Mouse (Mus musculus): ENCODE measurements around the gene Ryk. TPM values are rescaled to one million over a fixed set of nuclear protein-coding genes. Genes with fewer than 3 reads are reported as not detected.

The Ryk gene
- total and polyA plus RNA-seq, 2 experiments from 2014 or later, result 9.5 to 39.2 TPM

DNA sequence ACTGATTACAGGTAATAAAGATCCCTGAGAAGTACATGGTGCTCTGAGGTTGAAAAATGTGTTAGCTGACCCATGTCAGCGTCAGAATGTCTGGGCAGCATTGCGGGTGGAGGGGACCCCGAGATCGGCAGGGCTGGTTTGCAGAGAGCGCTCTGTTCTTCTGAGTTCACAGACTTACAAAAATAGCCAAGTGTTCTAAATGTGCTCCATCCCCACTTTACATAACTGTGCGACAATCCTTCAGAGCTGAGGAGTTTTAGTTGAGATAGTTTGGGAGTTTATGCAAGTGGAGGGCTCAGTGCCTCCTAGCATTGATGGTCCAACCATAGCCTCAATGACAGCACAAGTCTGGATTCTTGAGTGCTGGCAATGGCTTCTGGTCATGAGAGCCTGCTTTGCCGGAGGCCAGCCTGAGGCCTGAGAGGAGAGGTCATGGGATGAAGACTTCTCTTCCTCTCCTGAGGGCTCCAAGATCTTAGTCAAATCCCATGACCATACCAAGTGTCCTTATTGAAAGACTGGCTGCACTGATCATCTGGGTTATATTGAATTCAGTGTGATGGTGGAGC, 88.2 kb downstream of the Ryk start:
- no peaks in the 10 kb centered on the region for H3K9me3 ChIP-seq (ENCODE audit: low read length)
- no peaks in the 10 kb centered on the region for H3K27me3 ChIP-seq (ENCODE audit: insufficient read depth, low read length)
- 95% methylated on average over 7 of the region's 7 CpGs for WGBS
- no peak for TF ChIP-seq CTCF (IDR thresholded peaks at IDR 0.05)
- no peaks in the 10 kb centered on the region for H3K4me1 ChIP-seq (ENCODE audit: insufficient read depth, low read length)
- no peak overlapping the region for H3K4me3 ChIP-seq (ENCODE audit: low read depth, low read length)
- no peak overlapping the region for H3K9ac ChIP-seq (replicated peaks; ENCODE audit: low read length, poor library complexity, severe bottlenecking)
- ATAC-seq (ENCODE audit: low FRiP score) (no peak), DNase-seq (ENCODE audit: low spot score) (no peak)
- no peak overlapping the region for H3K27ac ChIP-seq (ENCODE audit: low read depth, low read length)
- H3K4me2 ChIP-seq (ENCODE audit: low read depth, low read length, poor library complexity, severe bottlenecking), result no peak overlapping the region
- no peaks in the 10 kb centered on the region for H3K36me3 ChIP-seq (ENCODE audit: insufficient read depth, low read length)

DNA sequence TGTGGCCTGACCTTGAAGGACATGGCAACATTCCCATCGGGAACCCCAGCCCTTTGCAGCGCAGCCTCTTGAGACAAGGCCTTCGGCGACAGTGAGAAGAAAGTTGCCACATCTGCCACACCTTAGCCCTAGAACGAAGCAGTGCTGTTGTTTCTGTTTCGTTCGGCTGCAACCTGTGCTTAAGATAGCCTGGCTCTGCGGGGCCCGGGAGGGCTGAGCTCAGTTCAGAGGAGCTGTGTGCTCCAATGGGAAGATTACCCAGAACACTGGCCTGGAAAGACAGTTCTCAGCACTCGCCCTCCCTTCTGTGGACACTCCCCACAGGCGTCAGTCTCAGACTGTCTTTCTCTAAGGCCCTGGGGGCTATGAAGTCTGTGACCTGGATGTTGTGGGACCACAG, 89.1 kb downstream of the Ryk start:
- no peak overlapping the region for H3K4me2 ChIP-seq (ENCODE audit: low read depth, low read length, poor library complexity, severe bottlenecking)
- no peak overlapping the region for H3K27ac ChIP-seq (ENCODE audit: low read depth, low read length)
- H3K36me3 ChIP-seq (ENCODE audit: insufficient read depth, low read length), result no peaks in the 10 kb centered on the region
- ATAC-seq (ENCODE audit: low FRiP score), result no peak
- 87% methylated on average over 11 of the region's 11 CpGs for WGBS
- DNase-seq (ENCODE audit: low spot score), result no peak
- no peaks in the 10 kb centered on the region for H3K4me1 ChIP-seq (ENCODE audit: insufficient read depth, low read length)
- TF ChIP-seq CTCF (IDR thresholded peaks at IDR 0.05), result no peak
- no peak overlapping the region for H3K9ac ChIP-seq (replicated peaks; ENCODE audit: low read length, poor library complexity, severe bottlenecking)
- no peaks in the 10 kb centered on the region for H3K27me3 ChIP-seq (ENCODE audit: insufficient read depth, low read length)
- H3K9me3 ChIP-seq (ENCODE audit: low read length), result no peaks in the 10 kb centered on the region
- H3K4me3 ChIP-seq (ENCODE audit: low read depth, low read length), result no peak overlapping the region

DNA sequence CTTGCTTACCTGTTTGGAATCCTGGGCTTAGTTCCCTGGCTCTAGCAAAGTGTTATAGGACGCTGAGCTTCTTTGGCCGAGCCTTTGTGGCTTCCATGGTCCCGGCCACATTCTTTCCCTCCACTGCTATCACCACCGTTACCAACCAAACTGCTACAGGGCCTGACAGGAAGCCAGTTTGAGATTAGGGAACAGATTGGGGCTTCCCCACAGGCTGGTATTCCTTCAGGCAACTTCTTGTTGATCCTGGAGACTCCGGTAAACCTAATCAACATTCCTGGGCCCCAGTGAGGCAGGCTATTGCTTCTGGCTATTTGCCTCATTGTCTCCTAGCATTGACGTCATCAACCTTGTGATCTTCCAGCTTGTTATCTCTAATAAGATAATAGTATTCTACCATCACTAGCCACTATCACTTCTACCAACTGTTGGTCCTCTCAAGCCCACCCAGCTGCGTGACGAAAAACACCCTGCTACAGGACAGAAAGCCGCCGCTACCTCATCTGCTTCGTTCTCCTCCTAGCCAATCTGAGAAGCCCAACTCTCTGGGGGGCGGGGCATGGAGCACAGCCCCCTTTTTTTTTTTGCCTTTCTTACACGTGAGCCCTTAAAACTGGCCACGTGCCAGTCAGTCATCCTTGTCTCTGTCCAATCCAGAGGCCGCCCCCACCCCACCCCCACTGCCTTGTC, 90.1 kb downstream of the Ryk start:
- H3K4me3 ChIP-seq (ENCODE audit: low read depth, low read length), result no peak overlapping the region
- no peaks in the 10 kb centered on the region for H3K27me3 ChIP-seq (ENCODE audit: insufficient read depth, low read length)
- H3K27ac ChIP-seq (ENCODE audit: low read depth, low read length), result no peak overlapping the region
- no peaks in the 10 kb centered on the region for H3K36me3 ChIP-seq (ENCODE audit: insufficient read depth, low read length)
- H3K4me1 ChIP-seq (ENCODE audit: insufficient read depth, low read length), result no peaks in the 10 kb centered on the region
- ATAC-seq (ENCODE audit: low FRiP score), result no peak
- no peak overlapping the region for H3K4me2 ChIP-seq (ENCODE audit: low read depth, low read length, poor library complexity, severe bottlenecking)
- no peak for DNase-seq (ENCODE audit: low spot score)
- no peak for TF ChIP-seq CTCF (IDR thresholded peaks at IDR 0.05)
- H3K9me3 ChIP-seq (ENCODE audit: low read length), result no peaks in the 10 kb centered on the region
- no peak overlapping the region for H3K9ac ChIP-seq (replicated peaks; ENCODE audit: low read length, poor library complexity, severe bottlenecking)
- WGBS, result 77% methylated on average over 15 of the region's 15 CpGs

DNA sequence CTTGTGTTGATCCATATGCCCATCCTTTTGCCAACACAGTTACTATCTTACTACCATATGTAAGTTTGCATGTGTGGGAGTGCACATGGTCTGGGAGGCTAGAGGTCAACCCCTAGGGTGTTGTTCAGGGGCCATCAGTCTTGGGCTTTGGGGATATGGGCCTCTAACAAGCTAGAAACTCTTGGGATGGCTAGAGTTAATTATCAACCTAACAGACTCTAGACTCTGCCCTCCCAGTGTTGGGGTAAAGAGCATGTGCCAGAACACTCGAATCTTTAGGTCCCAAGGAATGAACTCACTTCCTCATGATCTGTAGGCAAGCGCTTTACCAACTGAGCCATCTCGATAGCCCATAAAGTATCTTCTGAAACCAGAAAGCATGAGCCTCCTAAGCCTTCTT, 91.4 kb downstream of the Ryk start:
- H3K27me3 ChIP-seq (ENCODE audit: insufficient read depth, low read length), result no peaks in the 10 kb centered on the region
- no peaks in the 10 kb centered on the region for H3K4me1 ChIP-seq (ENCODE audit: insufficient read depth, low read length)
- DNase-seq (ENCODE audit: low spot score) (no peak), ATAC-seq (ENCODE audit: low FRiP score) (no peak)
- 88% methylated on average over 3 of the region's 3 CpGs for WGBS
- no peaks in the 10 kb centered on the region for H3K9me3 ChIP-seq (ENCODE audit: low read length)
- no peak for TF ChIP-seq CTCF (IDR thresholded peaks at IDR 0.05)
- H3K4me2 ChIP-seq (ENCODE audit: low read depth, low read length, poor library complexity, severe bottlenecking), result no peak overlapping the region
- no peak overlapping the region for H3K27ac ChIP-seq (ENCODE audit: low read depth, low read length)
- H3K4me3 ChIP-seq (ENCODE audit: low read depth, low read length), result no peak overlapping the region
- H3K36me3 ChIP-seq (ENCODE audit: insufficient read depth, low read length), result no peaks in the 10 kb centered on the region
- H3K9ac ChIP-seq (replicated peaks; ENCODE audit: low read length, poor library complexity, severe bottlenecking), result no peak overlapping the region

DNA sequence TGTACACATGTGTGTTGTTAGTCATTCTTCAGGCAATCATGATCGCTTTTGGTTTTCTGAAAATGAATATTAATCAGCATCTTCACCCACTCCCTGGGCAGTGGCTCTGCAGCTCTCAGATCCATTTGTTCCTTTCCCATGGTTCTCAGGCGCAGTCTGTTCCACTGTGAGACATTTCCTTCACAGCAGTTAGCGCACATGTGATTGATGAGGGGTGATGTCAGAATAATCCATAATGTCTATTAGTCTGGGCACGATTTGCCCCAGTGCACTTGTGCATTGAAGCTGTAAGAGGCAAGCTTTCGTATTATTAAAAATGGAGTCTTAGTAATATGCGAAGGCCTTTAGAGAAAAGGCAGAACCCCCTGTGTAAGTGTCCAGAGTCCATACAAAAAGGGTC, 95.1 kb downstream of the Ryk start:
- DNase-seq (ENCODE audit: low spot score), result peak; percentile 40
- no peak overlapping the region for H3K27ac ChIP-seq (ENCODE audit: low read depth, low read length)
- no peaks in the 10 kb centered on the region for H3K27me3 ChIP-seq (ENCODE audit: insufficient read depth, low read length)
- no peak overlapping the region for H3K9ac ChIP-seq (replicated peaks; ENCODE audit: low read length, poor library complexity, severe bottlenecking)
- H3K9me3 ChIP-seq (ENCODE audit: low read length), result no peaks in the 10 kb centered on the region
- TF ChIP-seq CTCF (IDR thresholded peaks at IDR 0.05), result no peak
- 63% methylated on average over 6 of the region's 6 CpGs for WGBS
- H3K36me3 ChIP-seq (ENCODE audit: insufficient read depth, low read length), result no peaks in the 10 kb centered on the region
- no peak overlapping the region for H3K4me2 ChIP-seq (ENCODE audit: low read depth, low read length, poor library complexity, severe bottlenecking)
- no peak for ATAC-seq (ENCODE audit: low FRiP score)
- H3K4me1 ChIP-seq (ENCODE audit: insufficient read depth, low read length), result no peaks in the 10 kb centered on the region
- no peak overlapping the region for H3K4me3 ChIP-seq (ENCODE audit: low read depth, low read length)

DNA sequence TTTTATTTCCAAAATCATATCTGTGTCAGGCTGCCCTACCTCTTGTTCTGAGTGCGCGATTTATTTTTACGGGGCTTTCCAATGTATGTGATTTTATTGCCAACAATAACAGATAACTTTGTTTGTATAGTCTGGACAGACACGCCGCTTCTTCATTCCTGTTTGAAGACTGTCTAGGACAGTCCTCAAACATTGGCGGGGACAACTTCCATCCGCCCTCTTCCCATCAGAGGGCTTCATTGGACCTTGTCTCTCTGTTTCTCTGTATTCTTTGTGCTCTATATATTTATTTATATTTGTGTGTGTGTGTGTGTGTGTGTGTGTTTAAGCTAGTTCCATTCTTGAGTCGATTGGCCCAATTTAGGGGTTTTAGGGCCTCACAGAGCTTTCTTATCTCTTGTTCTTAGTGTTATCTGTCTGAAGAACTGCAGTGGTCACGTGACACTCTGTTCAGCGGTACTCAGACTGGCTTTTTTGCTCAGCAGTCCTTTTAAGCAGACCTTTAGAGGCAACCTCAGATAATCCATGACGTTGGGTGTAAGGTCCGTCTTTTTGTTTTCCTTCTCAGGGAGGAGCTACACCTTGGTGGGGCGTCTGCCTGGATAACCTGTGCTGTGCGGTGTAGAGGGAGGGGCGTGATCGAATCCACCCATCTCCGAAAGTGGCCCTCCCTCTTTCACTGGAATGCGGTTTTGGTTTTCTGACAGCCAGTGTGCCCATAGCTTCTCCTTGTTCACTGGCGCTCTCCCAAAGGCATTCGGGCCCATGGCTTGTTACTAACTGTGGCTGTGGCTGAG, 99.4 kb downstream of the Ryk start:
- WGBS, result 47% methylated on average over 20 of the region's 20 CpGs
- no peak for ATAC-seq (ENCODE audit: low FRiP score)
- no peak for TF ChIP-seq CTCF (IDR thresholded peaks at IDR 0.05)

More for the DNA sequence above, 99.4 kb downstream of the Ryk start:
- no peak for DNase-seq (ENCODE audit: low spot score)
- Histone ChIP-seq H3K9me3 (ENCODE audit: low read length) (no peaks in the 10 kb centered on the region), H3K36me3 (ENCODE audit: insufficient read depth, low read length) (no peaks in the 10 kb centered on the region), H3K27ac (ENCODE audit: low read depth, low read length) (no peak overlapping the region), H3K4me1 (ENCODE audit: insufficient read depth, low read length) (no peaks in the 10 kb centered on the region), H3K4me2 (ENCODE audit: low read depth, low read length, poor library complexity, severe bottlenecking) (peak overlapping the region; percentile 24; the same call in 1 of the 2 replicates), H3K27me3 (ENCODE audit: insufficient read depth, low read length) (no peaks in the 10 kb centered on the region), H3K4me3 (ENCODE audit: low read depth, low read length) (no peak overlapping the region), H3K9ac (replicated peaks; ENCODE audit: low read length, poor library complexity, severe bottlenecking) (no peak overlapping the region)
